Mouse (Mus musculus) lung, adult 2 months (tissue): ENCODE data around the gene Acsf3.

Experiments
- CTCF ChIP-seq: fragments of 200-500 bp; IDR thresholded peaks from 2 replicates; pipeline ENCODE4 v1.5.1; 2011; ENCODE audit warnings: mild to moderate bottlenecking, low read length, control low read depth; ENCODE audit not compliant: insufficient read depth
- POLR2A ChIP-seq: fragments of 200-500 bp; IDR thresholded peaks from 2 replicates; pipeline ENCODE4 v1.6.1; 2011; ENCODE audit warnings: low read depth, mild to moderate bottlenecking, control low read depth, low read length, borderline replicate concordance; ENCODE audit errors: extremely low read depth

DNA sequence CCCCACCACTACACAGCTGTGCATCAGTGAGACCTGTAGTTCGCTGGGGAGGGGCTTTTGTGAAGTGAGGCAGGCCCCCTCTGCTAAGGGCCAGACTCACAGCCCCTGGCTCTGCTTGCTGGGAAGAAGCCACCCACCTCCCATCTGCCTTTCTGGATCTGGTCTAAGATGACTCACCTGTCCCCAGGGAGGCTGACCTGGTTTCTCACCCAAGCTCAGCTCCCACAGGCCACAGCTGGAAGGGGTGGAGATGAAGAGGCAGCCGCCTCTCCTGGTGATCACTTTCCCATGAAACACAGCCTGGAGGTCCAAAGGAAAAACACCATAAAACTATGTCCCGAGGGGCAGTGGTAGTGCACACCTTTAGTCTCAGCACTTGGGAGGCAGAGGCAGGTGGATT is 54.1 kb downstream of the Acsf3 start:
- TF ChIP-seq POLR2A (no peak), CTCF (no peak)
